Comparison of ENCODE assay signal across 12 mouse cellular contexts in the genomic region with DNA sequence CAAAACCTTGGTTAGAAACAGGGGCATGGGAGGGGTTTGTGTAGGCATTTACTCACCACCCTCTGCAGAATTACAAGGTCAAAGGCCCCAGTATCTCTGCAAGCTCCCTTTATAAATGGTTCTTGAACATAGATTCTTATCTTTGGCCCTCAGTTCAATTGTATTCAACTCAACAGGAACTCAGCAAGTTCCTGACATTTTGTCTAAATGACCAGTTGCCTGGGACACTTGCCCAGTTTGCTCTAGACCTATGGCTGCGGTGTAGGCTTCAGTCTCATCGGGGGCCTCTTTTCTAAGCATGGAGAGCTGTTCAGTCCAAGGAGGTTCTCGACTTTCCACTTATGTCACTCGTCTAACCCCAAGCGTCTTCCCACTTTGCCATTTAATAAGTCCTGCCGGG. TPM values are rescaled to one million over a fixed set of nuclear protein-coding genes. Genes with fewer than 3 reads are reported as not detected.
DNase-seq lines count a peak whose midpoint lies in the region; ATAC-seq and TF ChIP-seq lines count a peak whose summit lies in the region.
"Had no signal": no experiment of that assay in that cellular context is flagged by ENCODE, and none has a peak within 500 bp of the region (broad histone marks: within the 10 kb centered on the region; RNA-seq: fewer than 3 reads in every experiment).

No protein-coding gene starts in this region.

- no peaks in the 10 kb centered on the region for H3K27me3 ChIP-seq in heart, adult 2 months (ENCODE audit: control insufficient read depth, insufficient read depth, low read length)
- H3K27me3 ChIP-seq in heart, embryonic 10.5 days (ENCODE audit: insufficient read depth, poor library complexity, severe bottlenecking) = peaks cover 50% of the 10 kb centered on the region
- peaks cover 4% of the 10 kb centered on the region; the same call in 1 of the 2 replicates for H3K27me3 ChIP-seq in lung, embryonic 14.5 days (ENCODE audit: insufficient read depth, low read length)
- H3K27me3 ChIP-seq in thymus, adult 2 months (ENCODE audit: control insufficient read depth, insufficient read depth, low read length) = no peaks in the 10 kb centered on the region; the same call in 1 of the 2 replicates
- H3K27me3 ChIP-seq in forebrain, embryonic 11.5 days (ENCODE audit: control insufficient read depth, insufficient read depth, low read length) = peaks cover 8% of the 10 kb centered on the region
- no peaks in the 10 kb centered on the region for H3K27me3 ChIP-seq in midbrain, postnatal 0 days (ENCODE audit: insufficient read depth, low read length)
- H3K27me3 ChIP-seq: Patski had no signal

- H3K9ac ChIP-seq in heart, adult 2 months (ENCODE audit: low read depth, low read length) = no peak overlapping the region
- no peak overlapping the region for H3K9ac ChIP-seq in lung, embryonic 14.5 days
- H3K9ac ChIP-seq in forebrain, embryonic 11.5 days (ENCODE audit: low read length) = no peak overlapping the region
- no peak overlapping the region for H3K9ac ChIP-seq in midbrain, postnatal 0 days (replicated peaks; ENCODE audit: low read length, poor library complexity, severe bottlenecking)
- H3K9ac ChIP-seq: heart, embryonic 13.5 days; liver, embryonic 14.5 days had no signal

- no peak overlapping the region for H3K4me3 ChIP-seq in heart, adult 2 months
- no peak overlapping the region for H3K4me3 ChIP-seq in heart, embryonic 10.5 days
- no peak overlapping the region for H3K4me3 ChIP-seq in lung, embryonic 14.5 days (ENCODE audit: low read depth, low read length)
- H3K4me3 ChIP-seq in thymus, adult 2 months (ENCODE audit: control insufficient read depth, insufficient read depth, low read length) = no peak overlapping the region
- H3K4me3 ChIP-seq in forebrain, embryonic 11.5 days (ENCODE audit: low read depth, low read length) = no peak overlapping the region
- H3K4me3 ChIP-seq in midbrain, postnatal 0 days (ENCODE audit: low read depth, low read length) = no peak overlapping the region
- H3K4me3 ChIP-seq: heart, embryonic 13.5 days had no signal

- H3K9me3 ChIP-seq in heart, embryonic 10.5 days = no peaks in the 10 kb centered on the region
- H3K9me3 ChIP-seq in lung, embryonic 14.5 days (ENCODE audit: low read depth, low read length) = no peaks in the 10 kb centered on the region
- H3K9me3 ChIP-seq in forebrain, embryonic 11.5 days (ENCODE audit: control insufficient read depth, low read length) = no peaks in the 10 kb centered on the region
- H3K9me3 ChIP-seq in midbrain, postnatal 0 days (ENCODE audit: low read length) = no peaks in the 10 kb centered on the region
- H3K9me3 ChIP-seq: heart, embryonic 13.5 days had no signal

- H3K27ac ChIP-seq in heart, adult 2 months = peak overlapping the region; percentile 61
- H3K27ac ChIP-seq in heart, embryonic 10.5 days = no peak overlapping the region
- no peak overlapping the region for H3K27ac ChIP-seq in lung, embryonic 14.5 days (ENCODE audit: low read depth)
- H3K27ac ChIP-seq in thymus, adult 2 months (ENCODE audit: control insufficient read depth, insufficient read depth, low read length) = no peak overlapping the region
- no peak overlapping the region for H3K27ac ChIP-seq in forebrain, embryonic 11.5 days (ENCODE audit: low read depth, low read length)
- H3K27ac ChIP-seq in midbrain, postnatal 0 days (ENCODE audit: low read depth, low read length) = no peak overlapping the region
- H3K27ac ChIP-seq: heart, embryonic 13.5 days; liver, embryonic 14.5 days had no signal

- intact Hi-C loops in heart, adult 2 months (cut with DNase I) = loop anchor here (1.0 to 10.0 kb wide), 5 partner anchors 63 to 597 kb away; no protein-coding TSS in a partner anchor
- intact Hi-C loops in heart, postnatal 14 days (cut with DNase I) = loop anchor here (5.0 kb wide), 3 partner anchors 76 to 599 kb away; no protein-coding TSS in a partner anchor

- no peak for ATAC-seq in lung, embryonic 14.5 days (ENCODE audit: insufficient read depth)
- no peak for ATAC-seq in forebrain, embryonic 11.5 days (replicated peaks; ENCODE audit: low FRiP score)
- ATAC-seq in midbrain, postnatal 0 days (ENCODE audit: low FRiP score) = no peak
- ATAC-seq: Patski had no signal

- no peak overlapping the region for H3K4me2 ChIP-seq in lung, embryonic 14.5 days
- H3K4me2 ChIP-seq in forebrain, embryonic 11.5 days (ENCODE audit: low read depth, low read length, severe bottlenecking) = no peak overlapping the region
- H3K4me2 ChIP-seq in midbrain, postnatal 0 days (ENCODE audit: low read depth, low read length, poor library complexity, severe bottlenecking) = no peak overlapping the region
- H3K4me2 ChIP-seq: heart, embryonic 13.5 days had no signal

- TF ChIP-seq POLR2A in heart, adult 2 months (IDR thresholded peaks at IDR 0.05; ENCODE audit: insufficient read depth, low read depth, low read length) = no peak
- no peak for TF ChIP-seq POLR2A in thymus, adult 2 months (IDR thresholded peaks at IDR 0.05; ENCODE audit: control insufficient read depth, extremely low read depth, insufficient read depth, low read length, poor library complexity)

- TF ChIP-seq CTCF in heart, adult 2 months (IDR thresholded peaks at IDR 0.05) = no peak
- TF ChIP-seq CTCF in lung, embryonic 14.5 days (IDR thresholded peaks at IDR 0.05; ENCODE audit: low read depth) = no peak
- no peak for TF ChIP-seq CTCF in thymus, adult 2 months (IDR thresholded peaks at IDR 0.05; ENCODE audit: borderline replicate concordance, control insufficient read depth, extremely low read depth, insufficient read depth, low read length, poor library complexity)
- no peak for TF ChIP-seq CTCF in midbrain, postnatal 0 days (IDR thresholded peaks at IDR 0.05)

- H3K4me1 ChIP-seq in heart, adult 2 months (ENCODE audit: control insufficient read depth, insufficient read depth, low read length) = peaks cover 12% of the 10 kb centered on the region
- peaks cover 26% of the 10 kb centered on the region for H3K4me1 ChIP-seq in heart, embryonic 10.5 days
- H3K4me1 ChIP-seq in lung, embryonic 14.5 days (ENCODE audit: insufficient read depth) = peaks cover 3% of the 10 kb centered on the region; the same call in 1 of the 2 replicates
- no peaks in the 10 kb centered on the region for H3K4me1 ChIP-seq in thymus, adult 2 months (replicated peaks; ENCODE audit: control insufficient read depth, insufficient read depth, low read length)
- peaks cover 2% of the 10 kb centered on the region; the same call in 1 of the 2 replicates for H3K4me1 ChIP-seq in forebrain, embryonic 11.5 days (replicated peaks; ENCODE audit: control insufficient read depth, insufficient read depth, low read length)
- peaks cover 17% of the 10 kb centered on the region; the same call in 1 of the 2 replicates for H3K4me1 ChIP-seq in midbrain, postnatal 0 days (ENCODE audit: insufficient read depth, low read length)

- peak; percentile 48 to 49 for DNase-seq in heart, adult 2 months
- DNase-seq in heart, embryonic 10.5 days (ENCODE audit: low spot score) = no peak
- DNase-seq in adrenal gland, postnatal 25 days = peak; percentile 4
- DNase-seq in heart, postnatal 14 days = peak; percentile 44 to 49
- DNase-seq in lung, embryonic 14.5 days = peak; percentile 35
- no peak for DNase-seq in thymus, adult 2 months
- DNase-seq in forebrain, embryonic 11.5 days (ENCODE audit: low spot score) = no peak
- no peak for DNase-seq in midbrain, postnatal 0 days (ENCODE audit: low spot score)
- DNase-seq: cerebellum, adult 18-20 months had no signal

- H3K79me2 ChIP-seq in heart, adult 2 months (replicated peaks; ENCODE audit: control insufficient read depth, insufficient read depth, low read length) = no peaks in the 10 kb centered on the region; the same call in 1 of the 2 replicates

- no peaks in the 10 kb centered on the region for H3K36me3 ChIP-seq in heart, adult 2 months (ENCODE audit: control insufficient read depth, insufficient read depth, low read length)
- H3K36me3 ChIP-seq in heart, embryonic 10.5 days = no peaks in the 10 kb centered on the region
- H3K36me3 ChIP-seq in lung, embryonic 14.5 days (ENCODE audit: insufficient read depth) = no peaks in the 10 kb centered on the region
- H3K36me3 ChIP-seq in thymus, adult 2 months (ENCODE audit: control insufficient read depth, insufficient read depth, low read length) = no peaks in the 10 kb centered on the region
- no peaks in the 10 kb centered on the region for H3K36me3 ChIP-seq in forebrain, embryonic 11.5 days (ENCODE audit: control insufficient read depth, insufficient read depth, low read length)
- no peaks in the 10 kb centered on the region for H3K36me3 ChIP-seq in midbrain, postnatal 0 days (ENCODE audit: insufficient read depth, low read length)
- H3K36me3 ChIP-seq: heart, embryonic 13.5 days had no signal

- WGBS in heart, adult 2 months = 59% methylated on average over 6 of the region's 6 CpGs
- 76% methylated on average over 6 of the region's 6 CpGs for WGBS in heart, embryonic 10.5 days
- WGBS in lung, embryonic 14.5 days = 66% methylated on average over 6 of the region's 6 CpGs
- 70% methylated on average over 6 of the region's 6 CpGs for whole genome bisulfite sequencing in thymus, adult 2 months
- WGBS in forebrain, embryonic 11.5 days = 86% methylated on average over 6 of the region's 6 CpGs
- WGBS in midbrain, postnatal 0 days = 98% methylated on average over 6 of the region's 6 CpGs

- no peak for TF ChIP-seq EP300 in heart, adult 2 months (IDR thresholded peaks at IDR 0.05; ENCODE audit: insufficient read depth, low read depth, low read length)

RNA-seq across cellular contexts. Expression of a gene that starts 1.5 kb away (rescaled TPM):
- 10 to 100 TPM; 11.4 to 13.6 TPM for total RNA-seq in heart, adult 2 months (2021)
- polyA plus RNA-seq in heart, adult 2 months (2012; rRNA removed) = 12.1 and 16.6 TPM in 2 replicates
- 5.4 and 8.2 TPM in 2 replicates for polyA plus RNA-seq in heart, embryonic 10.5 days (2016; fragmentation: Nextera tagmentation; extraction: Ambion mirVana)
- total RNA-seq in adrenal gland, postnatal 25 days (2021) = 15.8 and 16.9 TPM in 2 replicates
- total RNA-seq in heart, postnatal 14 days (2021) = 10 to 100 TPM; 16.7 to 16.8 TPM
- 18.0 and 18.2 TPM in 2 replicates for polyA plus RNA-seq in lung, embryonic 14.5 days (2014; fragmentation: Nextera tagmentation; extraction: Ambion mirVana)
- polyA plus RNA-seq in thymus, adult 2 months (2012; rRNA removed) = 10.8 and 13.6 TPM in 2 replicates
- 4.5 and 4.9 TPM in 2 replicates for polyA plus RNA-seq in forebrain, embryonic 11.5 days (2014; fragmentation: Nextera tagmentation; extraction: Ambion mirVana)
- total RNA-seq in midbrain, postnatal 0 days (2014; rRNA removed) = 20.2 and 25.0 TPM in 2 replicates
- 18.9 and 19.2 TPM in 2 replicates for polyA plus RNA-seq in midbrain, postnatal 0 days (2015; fragmentation: Nextera tagmentation; extraction: Ambion mirVana)

Comparison
In these comparisons a context has a peak if more than half of its experiments do, and no peak if none do; other contexts are left out.
1. DNase-seq: peak in heart, adult 2 months (2 of 2), adrenal gland, postnatal 25 days (single experiment), heart, postnatal 14 days (2 of 2) and lung, embryonic 14.5 days (single experiment); none in heart, embryonic 10.5 days (single experiment), thymus, adult 2 months (single experiment), forebrain, embryonic 11.5 days (single experiment) and midbrain, postnatal 0 days (single experiment).